24 mouse cellular contexts compared by ENCODE assay signal in the genomic region with DNA sequence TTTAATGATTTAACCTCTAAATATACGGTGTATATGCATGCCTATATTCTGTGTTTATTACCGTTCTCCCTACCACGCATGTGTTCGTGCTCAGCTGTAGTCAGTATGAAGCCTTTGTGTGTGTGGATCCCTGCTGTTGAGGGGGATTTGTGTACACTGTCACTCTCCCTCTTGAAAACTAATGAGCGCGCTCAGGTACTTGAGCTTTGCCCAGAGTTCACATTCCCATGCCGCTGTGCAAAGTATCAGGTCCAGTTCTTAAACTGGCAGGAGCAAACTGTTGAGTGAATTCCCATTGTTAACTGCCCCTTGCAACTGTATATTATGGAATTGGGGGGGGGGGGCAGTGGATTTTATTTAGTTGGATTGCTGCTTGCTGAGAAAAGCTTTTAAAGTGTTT. TPM values are rescaled to one million over a fixed set of nuclear protein-coding genes. Genes with fewer than 3 reads are reported as not detected.
DNase-seq lines count a peak whose midpoint lies in the region; ATAC-seq and TF ChIP-seq lines count a peak whose summit lies in the region.
"Had no signal": no experiment of that assay in that cellular context is flagged by ENCODE, and none has a peak within 500 bp of the region (broad histone marks: within the 10 kb centered on the region; RNA-seq: fewer than 3 reads in every experiment).

No protein-coding gene starts in this region.

- H3K4me3 ChIP-seq in kidney, adult 2 months (ENCODE audit: insufficient read depth, low read depth, low read length) = no peak overlapping the region
- H3K4me3 ChIP-seq in kidney, embryonic 16.5 days (ENCODE audit: low read length) = no peak overlapping the region
- H3K4me3 ChIP-seq: embryonic facial prominence, embryonic 12.5 days; embryonic facial prominence, embryonic 15.5 days; heart, embryonic 12.5 days; heart, embryonic 15.5 days; hindbrain, embryonic 10.5 days had no signal

- no peak overlapping the region for H3K9ac ChIP-seq in kidney, embryonic 16.5 days (replicated peaks; ENCODE audit: low read length)
- H3K9ac ChIP-seq: embryonic facial prominence, embryonic 12.5 days; embryonic facial prominence, embryonic 15.5 days; forebrain, postnatal 0 days; heart, embryonic 12.5 days; heart, embryonic 15.5 days; hindbrain, embryonic 14.5 days had no signal

- H3K4me2 ChIP-seq in kidney, embryonic 16.5 days (replicated peaks; ENCODE audit: low read depth, low read length) = no peak overlapping the region
- H3K4me2 ChIP-seq: embryonic facial prominence, embryonic 12.5 days; embryonic facial prominence, embryonic 15.5 days; heart, embryonic 12.5 days; heart, embryonic 15.5 days; hindbrain, embryonic 14.5 days had no signal

- 0 out of 2 replicates have a peak overlapping the region, but pooled peaks have one; percentile 24 for H3K27ac ChIP-seq in kidney, adult 2 months (ENCODE audit: insufficient read depth, low read depth, low read length)
- H3K27ac ChIP-seq in kidney, embryonic 16.5 days (ENCODE audit: low read length) = no peak overlapping the region
- H3K27ac ChIP-seq: embryonic facial prominence, embryonic 12.5 days; embryonic facial prominence, embryonic 15.5 days; heart, embryonic 15.5 days; hindbrain, embryonic 10.5 days; hindbrain, embryonic 14.5 days; hindbrain, postnatal 0 days had no signal

- no peaks in the 10 kb centered on the region for H3K4me1 ChIP-seq in kidney, adult 2 months (ENCODE audit: control insufficient read depth, insufficient read depth, low read length)
- no peaks in the 10 kb centered on the region for H3K4me1 ChIP-seq in kidney, embryonic 16.5 days (ENCODE audit: insufficient read depth, low read length)
- H3K4me1 ChIP-seq: embryonic facial prominence, embryonic 12.5 days; embryonic facial prominence, embryonic 15.5 days; heart, embryonic 12.5 days; heart, embryonic 15.5 days; hindbrain, embryonic 10.5 days had no signal

- H3K27me3 ChIP-seq in kidney, adult 2 months (replicated peaks; ENCODE audit: control insufficient read depth, insufficient read depth, low read length) = no peaks in the 10 kb centered on the region
- no peaks in the 10 kb centered on the region for H3K27me3 ChIP-seq in kidney, embryonic 16.5 days (ENCODE audit: insufficient read depth, low read length)
- H3K27me3 ChIP-seq: embryonic facial prominence, embryonic 12.5 days; embryonic facial prominence, embryonic 15.5 days; heart, embryonic 12.5 days; heart, embryonic 15.5 days had no signal

- 82% methylated on average over 7 of the region's 7 CpGs for WGBS in kidney, adult 2 months
- 94% methylated on average over 7 of the region's 7 CpGs for WGBS in kidney, embryonic 16.5 days

- no peak for TF ChIP-seq CTCF in kidney, adult 2 months (conservative IDR thresholded peaks at IDR 0.05; ENCODE audit: insufficient read depth, insufficient read length, low read depth, low read length)
- TF ChIP-seq CTCF in brain, embryonic 14.5 days (IDR thresholded peaks at IDR 0.05; ENCODE audit: borderline replicate concordance, extremely low read depth, insufficient read depth, insufficient read length) = no peak

- peak; percentile 59 for DNase-seq in kidney, adult 2 months
- DNase-seq in brain, embryonic 14.5 days (ENCODE audit: low read depth) = peak; percentile 17
- DNase-seq in kidney, postnatal 14 days = peak; percentile 17
- no peak for DNase-seq in adrenal gland, postnatal 25 days
- DNase-seq in gastrocnemius, adult 18-20 months (ENCODE audit: low spot score) = no peak
- DNase-seq: adrenal gland, adult 2 months; adrenal gland, postnatal 14 days; cerebellum, adult 11 months; cerebellum, adult 2 months; cerebellum, adult 9-11 months; cerebellum, postnatal 25 days; forebrain, postnatal 0 days; gastrocnemius, postnatal 25 days; heart, adult 18-20 months; heart, postnatal 36 days had no signal

- H3K36me3 ChIP-seq in kidney, adult 2 months (ENCODE audit: control insufficient read depth, insufficient read depth, low read length) = peaks cover 2% of the 10 kb centered on the region
- H3K36me3 ChIP-seq in kidney, embryonic 16.5 days (ENCODE audit: insufficient read depth, low read length) = peaks cover 45% of the 10 kb centered on the region

- no peak for TF ChIP-seq POLR2A in kidney, adult 2 months (IDR thresholded peaks at IDR 0.05; ENCODE audit: low read depth, low read length)
- no peak for TF ChIP-seq POLR2A in brain, embryonic 14.5 days (IDR thresholded peaks at IDR 0.05; ENCODE audit: borderline replicate concordance, extremely low read depth, insufficient read depth, insufficient read length, poor library complexity, severe bottlenecking)

- no peak for ATAC-seq in kidney, embryonic 16.5 days (ENCODE audit: low FRiP score, low TSS enrichment)
- ATAC-seq: forebrain, embryonic 14.5 days; forebrain, postnatal 0 days; hindbrain, postnatal 0 days had no signal

- H3K9me3 ChIP-seq in kidney, embryonic 16.5 days (ENCODE audit: low read length) = no peaks in the 10 kb centered on the region
- H3K9me3 ChIP-seq: embryonic facial prominence, embryonic 12.5 days; embryonic facial prominence, embryonic 15.5 days; heart, embryonic 12.5 days; heart, embryonic 15.5 days; hindbrain, embryonic 10.5 days had no signal

RNA-seq across cellular contexts. Expression of a gene that starts 32.6 kb away (rescaled TPM):
- 15.7 and 25.9 TPM in 2 replicates for polyA plus RNA-seq in kidney, adult 2 months (2012; rRNA removed)
- polyA plus RNA-seq in kidney, embryonic 16.5 days (2015; fragmentation: Nextera tagmentation; extraction: Ambion mirVana) = 99.7 and 110 TPM in 2 replicates
- polyA plus RNA-seq in brain, embryonic 14.5 days (2012; rRNA removed) = 78.9 and 84.0 TPM in 2 replicates
- total RNA-seq in adrenal gland, postnatal 25 days (2021) = 65.9 and 72.1 TPM in 2 replicates
- 10 to 100 TPM; 23.0 to 24.9 TPM for total RNA-seq in gastrocnemius, adult 18-20 months (2021)

Comparison
In these comparisons a context has a peak if more than half of its experiments do, and no peak if none do; other contexts are left out.
1. DNase-seq: peak in kidney, adult 2 months (single experiment), brain, embryonic 14.5 days (single experiment) and kidney, postnatal 14 days (single experiment); none in adrenal gland, postnatal 25 days (single experiment) and gastrocnemius, adult 18-20 months (single experiment).